Mouse (Mus musculus) limb, embryonic 11.5 days (tissue): ENCODE results near the gene Irs3. TPM values are rescaled to one million over a fixed set of nuclear protein-coding genes. Genes with fewer than 3 reads are reported as not detected.

Source experiments
- ATAC-seq: fragments of 200-750 bp; cut with Nextera tagmentation; 2 replicates; pipeline ENCODE4 v1.8.0; 2017; ENCODE audit warnings: low read depth; ENCODE audit not compliant: insufficient number of reproducible peaks, low FRiP score, low TSS enrichment
- DNase-seq: peaks from one replicate; pipeline ENCODE4 v3.0.0-alpha.2; 2015; ENCODE audit warnings: low spot score
- H3K27ac ChIP-seq: fragments of 300-500 bp; sonication (generic); replicated peaks from 2 replicates; pipeline ENCODE4 v1.5.1; 2014; ENCODE audit warnings: low read depth, mild to moderate bottlenecking, low read length
- H3K27me3 ChIP-seq: fragments of 300-500 bp; sonication (generic); 2 replicates; pipeline ENCODE4 v1.6.1; 2014; ENCODE audit warnings: mild to moderate bottlenecking, low read length, mixed read lengths; ENCODE audit not compliant: control insufficient read depth, insufficient read depth
- H3K36me3 ChIP-seq: fragments of 300-500 bp; sonication (generic); 2 replicates; pipeline ENCODE4 v1.6.1; 2014; ENCODE audit warnings: mild to moderate bottlenecking, low read length, moderate library complexity, mixed read lengths; ENCODE audit not compliant: control insufficient read depth, insufficient read depth
- H3K4me1 ChIP-seq: fragments of 300-500 bp; sonication (generic); 2 replicates; pipeline ENCODE4 v1.6.1; 2014; ENCODE audit warnings: low read length, mixed read lengths; ENCODE audit not compliant: control insufficient read depth, insufficient read depth
- H3K4me2 ChIP-seq: fragments of 300-500 bp; sonication (generic); 2 replicates; pipeline ENCODE4 v1.6.1; 2014; ENCODE audit warnings: low read depth, mild to moderate bottlenecking, moderate library complexity; ENCODE audit not compliant: severe bottlenecking
- H3K4me3 ChIP-seq: fragments of 300-500 bp; sonication (generic); 2 replicates; pipeline ENCODE4 v1.5.1; 2014; ENCODE audit warnings: low read depth, low read length
- H3K9ac ChIP-seq: fragments of 300-500 bp; sonication (generic); 2 replicates; pipeline ENCODE4 v1.6.1; 2014; ENCODE audit warnings: mild to moderate bottlenecking, low read length
- H3K9me3 ChIP-seq: fragments of 300-500 bp; sonication (generic); 2 replicates; pipeline ENCODE4 v1.6.1; 2016; ENCODE audit warnings: low read length; ENCODE audit not compliant: control insufficient read depth
- WGBS: fragments of 180-500 bp; shearing (Covaris S2); extraction: QIAGEN DNeasy Blood & Tissue Kit; methylation state at CpG from one replicate; pipeline ENCODE4 v1.1.7; 2014; 5-methylcytosine and 5-hydroxymethylcytosine counted together
- polyA plus RNA-seq: library from polyadenylated mRNA; unstranded; fragments of >200 nt; fragmentation: Nextera tagmentation; extraction: Ambion mirVana; gene quantifications from 2 replicates; pipeline ENCODE4 v1.2.1, GENCODE M21; 2014

The Irs3 gene
- polyA plus RNA-seq, 1 experiment from 2014 or later, result 0.47 TPM

- H3K4me1 ChIP-seq, result no peaks in the 10 kb centered on the region
- no peak for ATAC-seq
- no peak overlapping the region for H3K4me3 ChIP-seq
- no peak overlapping the region for H3K4me2 ChIP-seq
- no peak overlapping the region for H3K27ac ChIP-seq
- H3K9me3 ChIP-seq, result no peaks in the 10 kb centered on the region
- H3K36me3 ChIP-seq, result peaks cover 39% of the 10 kb centered on the region
- no peak overlapping the region for H3K9ac ChIP-seq
- no peak for DNase-seq
- H3K27me3 ChIP-seq, result peaks cover 2% of the 10 kb centered on the region; the same call in 1 of the 2 replicates
- 80% methylated on average over 7 of the region's 7 CpGs for WGBS
These were observed 6.0 kb downstream of the Irs3 start for GRCm38 (mm10) chr5:137639472-137639871.

DNA sequence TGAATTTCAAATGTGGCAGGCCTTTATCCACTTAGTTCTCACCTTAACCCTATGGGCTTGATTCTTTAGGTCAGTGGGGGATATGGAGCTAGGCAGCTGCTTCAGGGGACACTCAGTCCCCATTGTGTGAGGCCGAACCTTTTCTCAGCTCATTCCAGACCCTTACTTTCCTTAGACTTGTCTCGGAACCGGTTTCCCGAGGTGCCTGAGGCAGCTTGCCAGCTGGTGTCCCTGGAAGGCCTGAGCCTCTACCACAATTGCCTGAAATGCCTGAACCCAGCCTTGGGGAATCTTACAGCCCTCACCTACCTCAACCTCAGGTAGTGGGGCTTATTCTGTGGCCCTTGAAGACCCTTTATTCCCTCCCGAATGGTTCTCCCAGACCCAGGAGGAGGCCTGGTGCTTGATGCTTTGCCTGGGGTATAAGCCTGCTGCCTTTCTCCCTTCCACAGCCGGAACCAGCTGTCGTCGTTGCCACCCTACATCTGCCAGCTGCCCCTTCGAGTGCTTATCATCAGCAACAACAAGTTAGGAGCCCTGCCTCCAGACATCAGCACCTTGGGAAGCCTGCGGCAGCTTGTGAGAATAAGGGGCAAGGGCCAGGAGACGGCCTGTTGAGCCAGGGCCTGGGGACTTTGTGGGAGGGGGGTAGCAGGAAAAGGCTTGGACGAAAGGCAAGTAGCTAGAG is 12.0 kb downstream of the Irs3 start:
- Histone ChIP-seq H3K9ac (no peak overlapping the region), H3K36me3 (peaks cover 20% of the 10 kb centered on the region), H3K9me3 (no peaks in the 10 kb centered on the region), H3K27ac (no peak overlapping the region), H3K4me1 (peaks cover 18% of the 10 kb centered on the region), H3K4me2 (no peak overlapping the region), H3K4me3 (no peak overlapping the region), H3K27me3 (no peaks in the 10 kb centered on the region)
- ATAC-seq, result no peak
- DNase-seq, result no peak
- 80% methylated on average over 12 of the region's 12 CpGs for WGBS

DNA sequence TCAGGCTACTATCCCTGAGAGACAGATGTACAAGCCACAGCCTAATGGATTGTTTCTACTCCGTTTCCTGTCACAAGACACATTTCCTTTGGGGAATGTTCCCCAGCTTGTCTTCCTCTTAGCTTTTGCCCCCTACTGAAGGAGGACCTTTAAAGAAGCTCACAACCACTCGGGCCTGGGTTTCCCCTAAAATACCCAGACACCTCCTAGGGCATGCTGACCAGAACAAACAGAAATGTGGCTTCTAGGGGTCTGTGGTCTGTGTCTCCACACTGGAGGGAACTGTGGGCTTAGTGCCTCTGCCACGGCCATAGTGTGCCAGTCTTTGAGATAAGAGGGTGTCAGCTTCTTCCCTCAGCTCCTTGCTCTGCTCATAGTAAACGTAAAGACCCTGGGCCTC is 13.9 kb downstream of the Irs3 start:
- Histone ChIP-seq H3K9ac (no peak overlapping the region; the same call in 1 of the 2 replicates), H3K4me3 (no peak overlapping the region), H3K27me3 (no peaks in the 10 kb centered on the region), H3K4me1 (peaks cover 18% of the 10 kb centered on the region), H3K9me3 (no peaks in the 10 kb centered on the region), H3K27ac (peak overlapping the region; percentile 58; the same call in 1 of the 2 replicates), H3K4me2 (peak overlapping the region; percentile 76; the same call in 1 of the 2 replicates), H3K36me3 (peaks cover 9% of the 10 kb centered on the region)
- ATAC-seq (no peak), DNase-seq (no peak)
- 78% methylated on average over 4 of the region's 4 CpGs for WGBS

- ATAC-seq (no peak), DNase-seq (no peak)
- peak overlapping the region; percentile 23 for H3K9ac ChIP-seq
- peak overlapping the region; percentile 76; the same call in 1 of the 2 replicates for H3K4me2 ChIP-seq
- H3K4me1 ChIP-seq, result peaks cover 18% of the 10 kb centered on the region
- H3K27ac ChIP-seq, result peak overlapping the region; percentile 58; the same call in 1 of the 2 replicates
- H3K9me3 ChIP-seq, result no peaks in the 10 kb centered on the region
- WGBS, result 70% methylated on average over 9 of the region's 9 CpGs
- H3K36me3 ChIP-seq, result peaks cover 7% of the 10 kb centered on the region
- peak overlapping the region; percentile 91; the same call in 1 of the 2 replicates for H3K4me3 ChIP-seq
- no peaks in the 10 kb centered on the region for H3K27me3 ChIP-seq
These were observed 14.3 kb downstream of the Irs3 start for GRCm38 (mm10) chr5:137631171-137631570.

GRCm38 (mm10) chr5:137630602-137631001 is 14.9 kb downstream of the Irs3 start:
- peak overlapping the region; percentile 92; the same call in 1 of the 2 replicates for H3K27ac ChIP-seq
- H3K9me3 ChIP-seq, result no peaks in the 10 kb centered on the region
- no peak for DNase-seq
- peak overlapping the region; percentile 76 for H3K4me2 ChIP-seq
- ATAC-seq, result no peak
- peaks cover 5% of the 10 kb centered on the region; the same call in 1 of the 2 replicates for H3K36me3 ChIP-seq
- peaks cover 18% of the 10 kb centered on the region for H3K4me1 ChIP-seq
- H3K27me3 ChIP-seq, result no peaks in the 10 kb centered on the region
- peak overlapping the region; percentile 23; the same call in 1 of the 2 replicates for H3K9ac ChIP-seq
- peak overlapping the region; percentile 91 for H3K4me3 ChIP-seq
- 24% methylated on average over 3 of the region's 3 CpGs for WGBS

DNA sequence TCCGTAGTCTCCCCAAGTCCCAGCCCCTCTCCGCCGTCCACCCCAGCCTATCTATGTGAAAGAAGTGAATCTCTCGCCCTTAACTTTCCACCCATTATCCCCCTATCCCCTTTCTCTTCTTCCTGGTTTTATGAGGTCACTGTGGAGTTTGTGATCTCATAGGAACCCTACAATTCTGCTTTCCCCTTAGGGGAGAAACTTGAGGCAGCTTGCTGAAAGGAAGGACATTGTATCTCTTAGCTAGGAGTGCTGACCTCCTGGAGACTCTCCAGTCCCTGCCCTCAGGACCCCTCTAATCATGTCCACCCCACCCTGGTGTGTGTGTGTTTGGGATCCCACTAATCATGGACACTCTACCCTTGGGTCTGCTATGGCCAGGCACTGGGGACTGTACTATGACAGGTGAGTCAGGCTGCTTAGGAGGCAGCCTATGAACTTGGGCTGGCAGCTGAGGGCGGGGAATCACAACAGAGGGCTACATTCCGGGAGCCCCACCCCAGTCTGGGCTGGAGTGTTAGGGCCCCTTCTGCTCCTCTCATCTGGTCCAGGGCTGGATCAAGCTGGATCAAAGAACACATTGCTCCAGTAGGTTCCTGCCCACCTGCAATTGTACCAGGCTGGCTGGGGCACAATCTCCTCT is 15.5 kb downstream of the Irs3 start:
- DNase-seq, result peak; percentile 34
- H3K9ac ChIP-seq, result peak overlapping the region; percentile 82; the same call in 1 of the 2 replicates
- WGBS, result 17% methylated on average over 6 of the region's 6 CpGs
- no peaks in the 10 kb centered on the region for H3K27me3 ChIP-seq
- H3K27ac ChIP-seq, result peak overlapping the region; percentile 92; the same call in 1 of the 2 replicates
- H3K36me3 ChIP-seq, result no peaks in the 10 kb centered on the region
- H3K4me1 ChIP-seq, result peaks cover 18% of the 10 kb centered on the region
- H3K4me3 ChIP-seq, result peak overlapping the region; percentile 91
- no peak for ATAC-seq
- H3K9me3 ChIP-seq, result no peaks in the 10 kb centered on the region
- peak overlapping the region; percentile 76 for H3K4me2 ChIP-seq

DNA sequence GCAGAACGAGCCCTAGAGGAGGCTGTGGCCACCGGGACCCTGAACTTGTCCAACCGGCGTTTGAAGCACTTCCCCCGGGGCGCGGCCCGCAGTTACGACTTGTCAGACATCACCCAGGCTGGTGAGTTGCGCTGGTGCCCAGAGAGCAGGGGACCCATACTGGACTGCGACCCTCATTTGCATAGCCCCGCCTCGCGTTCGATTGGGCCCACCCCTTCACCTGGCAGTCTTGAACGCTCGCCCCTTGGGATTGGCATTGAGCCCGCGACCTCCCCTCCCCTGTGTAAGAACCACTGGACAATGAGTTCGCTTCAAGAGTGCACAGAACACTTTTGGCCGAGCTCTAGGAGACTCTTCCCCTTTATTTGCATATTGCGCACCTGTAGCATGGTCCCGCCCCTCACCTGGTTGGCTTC is 16.2 kb downstream of the Irs3 start:
- H3K9ac ChIP-seq, result peak overlapping the region; percentile 82
- H3K27me3 ChIP-seq, result no peaks in the 10 kb centered on the region
- WGBS, result under 1% methylated on average over 23 of the region's 23 CpGs
- H3K9me3 ChIP-seq, result no peaks in the 10 kb centered on the region
- ATAC-seq, result peak; percentile 36
- no peaks in the 10 kb centered on the region for H3K36me3 ChIP-seq
- H3K27ac ChIP-seq, result peak overlapping the region; percentile 92
- DNase-seq, result peak; percentile 74
- peaks cover 21% of the 10 kb centered on the region for H3K4me1 ChIP-seq
- H3K4me3 ChIP-seq, result peak overlapping the region; percentile 91
- H3K4me2 ChIP-seq, result peak overlapping the region; percentile 76

DNA sequence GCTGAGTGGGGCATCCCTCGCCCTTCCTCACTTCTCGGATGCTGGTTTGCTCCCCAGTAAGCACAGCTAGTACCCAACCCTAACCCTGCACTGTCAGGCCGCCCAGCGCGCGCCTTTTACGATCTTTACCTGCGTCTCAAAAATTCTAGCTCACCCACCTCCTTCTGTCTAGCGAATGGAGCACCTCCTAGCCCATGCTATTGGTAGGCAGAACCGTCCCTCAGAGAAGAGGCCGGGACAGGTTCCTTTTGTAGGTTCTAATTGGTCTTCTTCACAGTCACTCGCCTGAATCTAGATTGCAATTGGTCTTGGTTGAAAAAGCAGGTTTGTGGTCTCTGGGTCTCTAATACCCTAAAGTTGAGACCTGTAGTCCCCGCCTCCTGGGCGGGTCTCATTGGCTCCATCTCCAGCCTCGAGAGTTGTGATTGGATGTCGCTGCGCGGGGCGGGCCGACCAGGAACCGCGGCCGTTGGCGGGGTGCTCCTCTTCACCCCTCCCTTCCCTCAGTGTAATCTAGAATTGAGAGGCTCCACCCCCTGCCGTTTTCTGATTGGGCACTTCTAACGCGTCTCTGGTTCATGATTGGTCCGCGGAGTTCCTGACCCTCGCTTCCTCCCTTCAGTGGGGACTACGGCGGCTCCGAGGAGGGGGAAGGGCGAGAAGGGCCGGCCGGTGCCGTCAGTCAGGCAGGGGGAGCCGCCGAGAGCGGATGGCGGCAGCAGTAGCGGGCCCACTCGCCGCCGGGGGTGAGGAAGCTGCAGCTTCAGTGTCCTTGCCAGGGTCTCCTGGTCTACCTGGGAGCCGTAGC is 16.8 kb downstream of the Irs3 start, which contains the start of the genes Fbxo24, Lrch4 and Gm20605:
Gene Fbxo24 (minus strand): TSS at position 505 of the 808 bp plus-strand sequence.
Gene Lrch4 (plus strand): TSS at position 624 of the 808 bp plus-strand sequence.
Gene Gm20605 (plus strand): TSS at position 678 of the 808 bp plus-strand sequence.
- H3K9me3 ChIP-seq, result no peaks in the 10 kb centered on the region
- peaks cover 21% of the 10 kb centered on the region for H3K4me1 ChIP-seq
- no peaks in the 10 kb centered on the region for H3K27me3 ChIP-seq
- peak within 1 kb of the TSS; percentile 82 for H3K9ac ChIP-seq
- peak within 1 kb of the TSS; percentile 91 for H3K4me3 ChIP-seq
- H3K36me3 ChIP-seq, result no peaks in the 10 kb centered on the region
- peak within 1 kb of the TSS; percentile 76 for H3K4me2 ChIP-seq
- WGBS, result under 1% methylated on average over 41 of the region's 46 CpGs
- DNase-seq (peak; percentile 99), ATAC-seq (peak; percentile 98)
- H3K27ac ChIP-seq, result peak within 1 kb of the TSS; percentile 92
